Mouse (Mus musculus) liver, embryonic 14.5 days (tissue): Measurements from ENCODE around the gene Tmem260.

Experiments used
- CTCF ChIP-seq: IDR thresholded peaks from 2 replicates; pipeline ENCODE4 v1.5.1; 2016; ENCODE audit warnings: antibody characterized with exemption, low read depth, control low read depth
- EP300 ChIP-seq: IDR thresholded peaks from 2 replicates; pipeline ENCODE4 v1.6.1; 2016; ENCODE audit warnings: antibody characterized with exemption, low read depth

DNA sequence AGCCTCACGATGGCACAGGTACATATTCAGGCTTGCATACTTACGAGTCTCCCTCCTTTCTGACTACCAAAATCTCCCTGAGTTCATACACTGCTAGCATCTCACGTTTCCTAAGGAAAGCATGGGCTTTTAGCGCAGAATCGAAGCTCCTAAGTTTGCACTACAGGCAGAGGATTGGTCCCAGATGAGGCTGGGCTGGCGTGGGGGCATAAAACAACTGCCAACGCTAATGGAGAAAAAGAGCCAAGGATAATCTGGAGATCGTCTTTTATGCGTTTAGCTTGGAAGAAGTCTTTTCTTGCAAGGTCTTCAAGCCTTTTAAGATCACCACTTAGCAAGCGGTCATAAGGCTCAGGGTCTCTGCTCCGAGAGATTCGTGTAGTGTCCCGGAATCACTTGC, 39.8 kb upstream of the Tmem260 start:
- no peak for TF ChIP-seq CTCF
- no peak for TF ChIP-seq EP300
